Mouse (Mus musculus) testis, adult 2 months (tissue): ENCODE results near the gene Trpv3. TPM values are rescaled to one million over a fixed set of nuclear protein-coding genes. Genes with fewer than 3 reads are reported as not detected.
A peak's percentile ranks its signal among the peaks of the same experiment; 100 is the strongest.

Experiments
- H3K27ac ChIP-seq: fragments of 200-500 bp; 2 replicates; pipeline ENCODE4 v1.5.1; 2012; ENCODE audit warnings: low read depth, low read length; ENCODE audit not compliant: control insufficient read depth, insufficient read depth
- H3K27me3 ChIP-seq: fragments of 200-500 bp; 2 replicates; pipeline ENCODE4 v1.6.1; 2012; ENCODE audit warnings: mild to moderate bottlenecking, low read length, moderate library complexity; ENCODE audit not compliant: control insufficient read depth, insufficient read depth
- H3K36me3 ChIP-seq: fragments of 200-500 bp; 2 replicates; pipeline ENCODE4 v1.6.1; 2012; ENCODE audit warnings: mild to moderate bottlenecking, low read length; ENCODE audit not compliant: control insufficient read depth, insufficient read depth
- H3K4me1 ChIP-seq: fragments of 200-500 bp; 2 replicates; pipeline ENCODE4 v1.6.1; 2012; ENCODE audit warnings: low read length; ENCODE audit not compliant: control insufficient read depth, insufficient read depth
- H3K4me3 ChIP-seq: fragments of 200-500 bp; 2 replicates; pipeline ENCODE4 v1.5.1; 2012; ENCODE audit warnings: low read depth, mild to moderate bottlenecking, low read length, moderate library complexity, mixed read lengths; ENCODE audit not compliant: control insufficient read depth
- CTCF ChIP-seq: fragments of 200-500 bp; IDR thresholded peaks from 2 replicates; pipeline ENCODE4 v1.5.1; 2012; ENCODE audit warnings: low read depth, mild to moderate bottlenecking, inconsistent platforms, low read length, moderate library complexity; ENCODE audit not compliant: control insufficient read depth, insufficient read depth, insufficient replicate concordance
- POLR2A ChIP-seq: fragments of 200-500 bp; IDR thresholded peaks from 2 replicates; pipeline ENCODE4 v1.6.1; 2012; ENCODE audit warnings: low read depth, mild to moderate bottlenecking, inconsistent platforms, low read length, moderate library complexity; ENCODE audit not compliant: control insufficient read depth
- polyA plus RNA-seq: library from polyadenylated mRNA; depleted of rRNA; stranded (reverse); fragments of >200 nt; gene quantifications from 2 replicates; pipeline ENCODE4 v1.2.3, GENCODE M21; 2012; rRNA removed

Gene Trpv3
- polyA plus RNA-seq, 1 experiment, result 0.05 TPM

GRCm38 (mm10) chr11:73326485-73326886 is 59.3 kb downstream of the Trpv3 start:
- H3K36me3 ChIP-seq, result no peaks in the 10 kb centered on the region
- TF ChIP-seq CTCF (no peak), POLR2A (no peak)
- H3K27ac ChIP-seq, result no peak overlapping the region
- H3K4me1 ChIP-seq, result peaks cover 2% of the 10 kb centered on the region; the same call in 1 of the 2 replicates
- no peaks in the 10 kb centered on the region for H3K27me3 ChIP-seq
- H3K4me3 ChIP-seq, result no peak overlapping the region

GRCm38 (mm10) chr11:73327361-73327760 is 60.2 kb downstream of the Trpv3 start:
- no peak for TF ChIP-seq CTCF
- TF ChIP-seq POLR2A, result no peak
- no peak overlapping the region for H3K4me3 ChIP-seq

GRCm38 (mm10) chr11:73329442-73329841 is 62.3 kb downstream of the Trpv3 start, which contains the start of the genes Aspa, Gm49340 and Spata22:
Aspa (minus strand) TSS chr11:73329596.
Gm49340 (plus strand) TSS chr11:73329741.
Spata22 (plus strand) TSS chr11:73329741.
- H3K36me3 ChIP-seq, result no peaks in the 10 kb centered on the region
- peak within 1 kb of the TSS; percentile 89 for H3K4me3 ChIP-seq
- H3K4me1 ChIP-seq, result peaks cover 2% of the 10 kb centered on the region; the same call in 1 of the 2 replicates
- TF ChIP-seq POLR2A (peak; percentile 57; the same call in 1 of the 2 replicates), CTCF (no peak)
- peak within 1 kb of the TSS; percentile 83 for H3K27ac ChIP-seq
- H3K27me3 ChIP-seq, result no peaks in the 10 kb centered on the region

More at GRCm38 (mm10) chr11:73327361-73327760, 60.2 kb downstream of the Trpv3 start:
- Histone ChIP-seq H3K4me1 (peaks cover 2% of the 10 kb centered on the region; the same call in 1 of the 2 replicates), H3K27me3 (no peaks in the 10 kb centered on the region), H3K36me3 (no peaks in the 10 kb centered on the region), H3K27ac (no peak overlapping the region)

GRCm38 (mm10) chr11:73333357-73333756 is 66.2 kb downstream of the Trpv3 start:
- H3K4me1 ChIP-seq, result peaks cover 2% of the 10 kb centered on the region; the same call in 1 of the 2 replicates
- no peaks in the 10 kb centered on the region for H3K27me3 ChIP-seq
- H3K36me3 ChIP-seq, result no peaks in the 10 kb centered on the region
- H3K27ac ChIP-seq, result no peak overlapping the region
- H3K4me3 ChIP-seq, result no peak overlapping the region
- TF ChIP-seq POLR2A, result no peak
- no peak for TF ChIP-seq CTCF

- TF ChIP-seq CTCF, result no peak
- TF ChIP-seq POLR2A, result no peak
- no peaks in the 10 kb centered on the region for H3K27me3 ChIP-seq
- no peak overlapping the region for H3K27ac ChIP-seq
- no peaks in the 10 kb centered on the region for H3K36me3 ChIP-seq
- no peaks in the 10 kb centered on the region for H3K4me1 ChIP-seq
- H3K4me3 ChIP-seq, result no peak overlapping the region
Observed at GRCm38 (mm10) chr11:73336919-73337318, 69.7 kb downstream of the Trpv3 start.

Other genes with a start within 250 kb of the Trpv3 start
- 0.96 and 1.1 TPM in 2 replicates for gene Camkk1, start 248.4 kb upstream of the Trpv3 start, polyA plus RNA-seq
- gene Ncbp3, start 219.6 kb upstream of the Trpv3 start, polyA plus RNA-seq, result 1.6 and 1.8 TPM in 2 replicates
- gene Itgae, start 176.8 kb upstream of the Trpv3 start, polyA plus RNA-seq, result 12.3 and 13.7 TPM in 2 replicates
- gene Haspin, start 129.1 kb upstream of the Trpv3 start, polyA plus RNA-seq, result 256 and 297 TPM in 2 replicates
- gene P2rx5, start 107.0 kb upstream of the Trpv3 start, polyA plus RNA-seq, result 0.54 and 1.00 TPM in 2 replicates
- 33.1 and 36.0 TPM in 2 replicates for gene Emc6, start 90.4 kb upstream of the Trpv3 start, polyA plus RNA-seq
- gene Tax1bp3, start 90.3 kb upstream of the Trpv3 start, polyA plus RNA-seq, result 8.7 and 14.5 TPM in 2 replicates
- gene Ctns, start 68.3 kb upstream of the Trpv3 start, polyA plus RNA-seq, result 17.8 and 18.3 TPM in 2 replicates
- gene Shpk, start 67.9 kb upstream of the Trpv3 start, polyA plus RNA-seq, result 1.8 and 2.0 TPM in 2 replicates
- 0.17 and 1.6 TPM in 2 replicates for gene Trpv1, start 33.1 kb upstream of the Trpv3 start, polyA plus RNA-seq
- 3.1 and 3.6 TPM in 2 replicates for gene Aspa, start 62.2 kb downstream of the Trpv3 start, polyA plus RNA-seq
- 0.40 and 0.59 TPM in 2 replicates for gene Gm49340, start 62.4 kb downstream of the Trpv3 start, polyA plus RNA-seq
- gene Spata22, start 62.4 kb downstream of the Trpv3 start, polyA plus RNA-seq, result 6.1 and 8.5 TPM in 2 replicates
- gene Olfr20, start 83.4 kb downstream of the Trpv3 start, polyA plus RNA-seq, result 2.2 and 3.0 TPM in 2 replicates
- gene Olfr376, start 103.9 kb downstream of the Trpv3 start, polyA plus RNA-seq, result 0.11 TPM in 1 of 2 replicates, not detected in the other
- 0.12 TPM in 1 of 2 replicates, not detected in the other for gene Olfr1, start 132.2 kb downstream of the Trpv3 start, polyA plus RNA-seq
- gene Olfr378, start 161.1 kb downstream of the Trpv3 start, polyA plus RNA-seq, result not detected in 2 replicates
- not detected in 2 replicates for gene Olfr380, start 190.1 kb downstream of the Trpv3 start, polyA plus RNA-seq
- gene Olfr381, start 224.2 kb downstream of the Trpv3 start, polyA plus RNA-seq, result not detected in 2 replicates
- not detected in 2 replicates for gene Olfr382, start 249.8 kb downstream of the Trpv3 start, polyA plus RNA-seq